Mouse (Mus musculus): Measurements from ENCODE around the gene Olfr112. TPM values are rescaled to one million over a fixed set of nuclear protein-coding genes. Genes with fewer than 3 reads are reported as not detected.
"Not testable (repeated sequence)": the region's sequence is repeated elsewhere in the genome, so short reads cannot be mapped to it uniquely, and the experiment has no call there.

Gene Olfr112
- not detected in 2 replicates for polyA plus RNA-seq (2016; fragmentation: Nextera tagmentation; extraction: Ambion mirVana)

DNA sequence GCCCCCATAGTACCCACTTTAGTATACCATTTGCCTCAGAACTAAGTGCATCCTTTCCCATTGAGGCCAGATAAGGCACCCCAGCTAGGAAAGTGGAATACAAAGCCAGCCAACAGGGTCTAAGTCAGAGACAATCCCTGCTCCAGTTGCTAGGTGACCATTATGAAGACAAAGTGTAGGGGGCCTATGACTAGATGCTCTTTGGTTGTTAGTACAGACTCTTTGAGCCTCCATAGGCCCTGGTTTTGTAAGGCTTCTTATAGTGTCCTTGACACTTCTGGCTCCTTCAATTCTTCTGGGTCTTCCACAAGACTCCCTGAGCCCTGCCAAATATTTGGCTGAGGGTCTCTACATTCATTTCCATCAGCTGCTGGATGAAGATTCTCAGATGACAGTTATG lies at the start of gene Olfr112:
TSS of gene Olfr112 (minus strand) at position 101 of the 400 bp plus-strand sequence.
- Histone ChIP-seq H3K4me1 (no peaks in the 10 kb centered on the region), H3K27ac (replicated peaks) (no peak within 1 kb of the TSS), H3K27me3 (replicated peaks; ENCODE audit: low read depth, poor library complexity, severe bottlenecking) (no peaks in the 10 kb centered on the region), H3K4me3 (no peak within 1 kb of the TSS), H3K9me3 (no peaks in the 10 kb centered on the region), H3K36me3 (replicated peaks) (no peaks in the 10 kb centered on the region)
- no peak for DNase-seq (ENCODE audit: low spot score)

- DNase-seq (ENCODE audit: low spot score), result no peak
- no peaks in the 10 kb centered on the region for H3K36me3 ChIP-seq (replicated peaks)
- no peaks in the 10 kb centered on the region for H3K4me1 ChIP-seq
- no peaks in the 10 kb centered on the region for H3K27me3 ChIP-seq (replicated peaks; ENCODE audit: low read depth, poor library complexity, severe bottlenecking)
- H3K27ac ChIP-seq (replicated peaks), result no peak within 1 kb of the TSS
- no peak within 1 kb of the TSS for H3K4me3 ChIP-seq
- H3K9me3 ChIP-seq, result no peaks in the 10 kb centered on the region
These were observed 23.4 kb upstream of the Olfr112 start, which contains the start of gene Olfr114 for GRCm38 (mm10) chr17:37592643-37593042. Gene Olfr114, minus strand, starts transcription at chr17:37592743.

DNA sequence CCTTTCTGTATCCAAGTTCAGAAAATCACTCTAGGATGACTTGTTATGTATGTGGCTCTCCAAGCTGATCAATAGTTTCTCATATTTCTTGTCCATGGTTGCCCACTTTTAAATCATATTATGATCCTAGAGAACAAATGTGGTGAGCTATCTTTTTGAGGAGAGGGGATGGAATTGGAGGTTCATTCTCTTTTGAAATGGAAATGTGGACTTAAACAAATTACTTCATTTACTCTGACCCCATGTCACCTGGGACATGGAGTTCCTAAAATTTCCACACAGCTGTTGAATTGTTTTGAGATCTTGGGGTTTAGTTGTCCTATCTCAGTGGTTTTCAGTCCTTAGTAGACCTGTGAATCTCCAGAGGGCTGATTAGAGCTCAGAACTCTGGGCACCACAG lies 8.3 kb upstream of the Olfr112 start, which contains the start of gene Olfr113:
TSS of gene Olfr113 (minus strand) at position 101 of the 400 bp plus-strand sequence.
- H3K27me3 ChIP-seq (replicated peaks; ENCODE audit: low read depth, poor library complexity, severe bottlenecking), result no peaks in the 10 kb centered on the region
- no peaks in the 10 kb centered on the region for H3K9me3 ChIP-seq
- no peak within 1 kb of the TSS for H3K4me3 ChIP-seq
- no peak for DNase-seq (ENCODE audit: low spot score)
- H3K36me3 ChIP-seq (replicated peaks), result no peaks in the 10 kb centered on the region
- no peaks in the 10 kb centered on the region for H3K4me1 ChIP-seq
- H3K27ac ChIP-seq (replicated peaks), result no peak within 1 kb of the TSS

GRCm38 (mm10) chr17:37558913-37559615 lies 10.2 kb downstream of the Olfr112 start:
- no peak for DNase-seq (ENCODE audit: low spot score)
- Histone ChIP-seq H3K36me3 (replicated peaks) (no peaks in the 10 kb centered on the region), H3K4me3 (no peak overlapping the region), H3K27me3 (replicated peaks; ENCODE audit: low read depth, poor library complexity, severe bottlenecking) (no peaks in the 10 kb centered on the region), H3K27ac (replicated peaks) (no peak overlapping the region), H3K9me3 (no peaks in the 10 kb centered on the region), H3K4me1 (no peaks in the 10 kb centered on the region)
- 75% methylated on average over 1 of the region's 1 CpGs for WGBS

DNA sequence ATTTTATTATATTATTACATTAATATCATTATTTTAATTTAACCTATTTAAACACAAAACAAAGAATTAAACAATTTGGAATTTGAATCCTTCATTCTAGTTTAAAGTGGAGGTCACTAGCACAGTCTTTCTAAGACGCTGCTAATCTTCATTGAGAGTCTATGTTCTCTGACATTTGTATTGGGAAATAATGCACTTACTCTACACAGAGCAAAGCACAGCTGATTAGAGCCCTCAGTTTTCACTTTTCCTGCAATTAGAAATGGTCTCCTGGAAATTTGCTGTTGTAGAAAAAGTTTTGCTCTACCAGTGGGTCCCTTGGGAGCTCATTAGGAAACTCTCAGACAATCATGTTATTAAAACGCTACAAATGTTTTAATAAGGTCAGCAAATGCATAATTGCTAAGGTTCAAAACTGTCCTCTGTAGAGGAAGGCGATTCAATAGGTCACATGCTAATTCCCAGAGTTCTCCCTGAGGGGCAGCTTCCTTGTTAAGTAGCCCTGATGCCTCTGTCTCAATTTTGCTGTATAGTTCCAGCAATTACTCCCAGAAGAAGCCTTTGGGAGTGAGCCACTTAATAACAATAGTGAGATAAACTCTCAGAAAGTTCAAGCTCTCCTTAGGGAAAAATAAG lies 25.3 kb downstream of the Olfr112 start:
- H3K4me1 ChIP-seq, result no peaks in the 10 kb centered on the region
- H3K27me3 ChIP-seq (replicated peaks; ENCODE audit: low read depth, poor library complexity, severe bottlenecking), result no peaks in the 10 kb centered on the region
- H3K36me3 ChIP-seq (replicated peaks), result no peaks in the 10 kb centered on the region
- 45% methylated on average over 3 of the region's 3 CpGs for WGBS
- no peak for DNase-seq (ENCODE audit: low spot score)
- H3K4me3 ChIP-seq, result no peak overlapping the region
- H3K27ac ChIP-seq (replicated peaks), result no peak overlapping the region
- H3K9me3 ChIP-seq, result no peaks in the 10 kb centered on the region

DNA sequence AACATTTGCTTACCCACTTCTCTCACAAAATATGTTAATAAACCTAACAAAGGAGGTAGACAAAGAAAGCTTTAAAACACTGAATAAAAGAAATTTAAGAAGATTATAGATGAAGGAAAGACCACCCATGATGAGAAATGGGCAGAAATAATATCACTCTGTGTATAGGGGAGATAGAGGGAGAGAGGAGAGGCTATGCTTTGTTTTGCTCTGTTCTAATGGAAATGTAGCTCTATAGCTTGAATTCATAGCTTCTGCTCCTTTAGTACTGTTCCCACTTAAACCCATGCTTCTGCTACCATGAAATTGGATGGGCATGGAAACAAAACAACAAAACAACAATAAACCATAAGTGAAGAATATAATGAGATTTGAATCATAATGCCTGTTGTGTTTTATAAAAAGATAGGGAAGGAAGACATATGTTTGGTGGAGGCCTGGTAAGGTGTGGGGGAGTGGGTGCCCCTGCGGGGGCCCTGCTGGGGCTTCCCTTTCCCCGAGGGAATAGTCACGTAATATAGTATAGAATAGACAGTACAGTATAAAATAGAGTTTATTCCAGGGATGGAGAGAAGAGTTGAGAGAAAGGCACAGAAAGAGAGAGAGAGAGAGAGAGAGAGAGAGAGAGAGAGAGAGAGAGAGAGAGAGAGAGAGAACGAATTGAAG lies 27.7 kb downstream of the Olfr112 start:
- no peaks in the 10 kb centered on the region for H3K4me1 ChIP-seq
- H3K27me3 ChIP-seq (replicated peaks; ENCODE audit: low read depth, poor library complexity, severe bottlenecking), result no peaks in the 10 kb centered on the region
- no peak overlapping the region for H3K4me3 ChIP-seq
- DNase-seq (ENCODE audit: low spot score), result no peak
- H3K36me3 ChIP-seq (replicated peaks), result no peaks in the 10 kb centered on the region
- no peak overlapping the region for H3K27ac ChIP-seq (replicated peaks)
- WGBS, result 87% methylated on average over 4 of the region's 4 CpGs
- H3K9me3 ChIP-seq, result no peaks in the 10 kb centered on the region

DNA sequence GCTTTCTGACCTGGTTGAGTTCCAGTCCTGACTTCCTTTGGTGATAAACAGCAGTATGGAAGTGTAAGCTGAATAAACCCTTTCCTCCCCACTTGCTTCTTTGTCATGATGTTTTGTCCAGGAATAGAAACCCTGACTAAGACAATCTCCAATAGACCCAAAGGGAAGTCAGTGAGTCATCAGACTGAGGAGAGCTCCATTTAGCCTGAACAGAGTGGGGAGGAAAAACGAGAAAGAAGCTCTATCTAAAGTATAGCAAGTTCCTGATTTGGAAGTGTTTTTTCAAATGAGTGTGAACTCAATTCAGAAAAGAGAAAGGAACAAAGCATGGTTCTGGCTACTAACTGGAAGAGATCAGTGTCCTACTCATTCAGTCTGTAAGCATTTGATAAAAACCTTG lies 30.8 kb downstream of the Olfr112 start:
- WGBS, result 67% methylated on average over 1 of the region's 1 CpGs
- not testable (repeated sequence) for H3K36me3 ChIP-seq (replicated peaks); H3K27ac ChIP-seq (replicated peaks); H3K27me3 ChIP-seq (replicated peaks; ENCODE audit: low read depth, poor library complexity, severe bottlenecking); DNase-seq (ENCODE audit: low spot score); H3K4me3 ChIP-seq; H3K4me1 ChIP-seq; H3K9me3 ChIP-seq

DNA sequence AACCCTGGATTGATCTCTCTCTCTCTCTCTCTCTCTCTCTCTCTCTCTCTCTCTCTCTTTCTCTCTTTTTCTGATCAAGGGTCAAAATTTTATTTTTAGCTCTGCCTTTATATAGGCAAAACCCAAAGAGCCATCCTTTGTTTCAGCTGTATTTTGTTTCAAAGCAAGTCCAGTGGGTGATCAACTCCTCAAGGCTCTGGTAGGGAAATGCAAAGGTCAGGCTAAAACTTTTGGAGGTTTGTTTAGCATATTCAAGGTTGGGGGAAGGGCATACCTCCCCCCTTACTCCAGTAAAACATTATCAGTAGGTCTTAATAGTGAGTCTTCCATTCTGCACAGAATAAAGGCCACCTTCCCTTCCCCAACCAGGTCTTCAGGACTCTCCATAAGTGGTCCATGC lies 34.1 kb downstream of the Olfr112 start:
- no peak for DNase-seq (ENCODE audit: low spot score)
- no peaks in the 10 kb centered on the region for H3K36me3 ChIP-seq (replicated peaks)
- H3K9me3 ChIP-seq, result no peaks in the 10 kb centered on the region
- no peak overlapping the region for H3K4me3 ChIP-seq
- no peak overlapping the region for H3K27ac ChIP-seq (replicated peaks)
- H3K27me3 ChIP-seq (replicated peaks; ENCODE audit: low read depth, poor library complexity, severe bottlenecking), result no peaks in the 10 kb centered on the region
- no peaks in the 10 kb centered on the region for H3K4me1 ChIP-seq

DNA sequence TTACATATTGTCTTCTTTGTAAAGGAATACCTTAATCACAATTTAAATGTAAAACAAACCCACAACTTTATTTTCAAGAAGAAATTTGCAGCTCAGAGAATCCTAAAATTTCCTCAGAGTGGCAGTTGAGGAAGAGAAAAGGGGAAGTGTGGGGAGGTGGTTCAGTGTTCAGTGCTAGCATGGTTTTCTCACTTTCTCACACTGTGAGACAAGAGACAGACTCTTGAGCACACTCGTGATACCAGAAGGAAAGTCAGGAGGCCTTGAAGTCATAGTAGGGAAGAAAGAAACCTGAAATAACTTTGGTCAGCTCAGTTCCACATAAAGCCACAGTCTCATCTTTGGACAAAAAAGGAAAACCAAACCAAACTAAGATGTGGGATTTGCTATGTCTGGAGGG lies 43.8 kb downstream of the Olfr112 start:
- not testable (repeated sequence) for DNase-seq (ENCODE audit: low spot score); H3K9me3 ChIP-seq; H3K27ac ChIP-seq (replicated peaks); H3K4me1 ChIP-seq; H3K36me3 ChIP-seq (replicated peaks); H3K4me3 ChIP-seq; H3K27me3 ChIP-seq (replicated peaks; ENCODE audit: low read depth, poor library complexity, severe bottlenecking)
- WGBS, result 76% methylated on average over 1 of the region's 1 CpGs

DNA sequence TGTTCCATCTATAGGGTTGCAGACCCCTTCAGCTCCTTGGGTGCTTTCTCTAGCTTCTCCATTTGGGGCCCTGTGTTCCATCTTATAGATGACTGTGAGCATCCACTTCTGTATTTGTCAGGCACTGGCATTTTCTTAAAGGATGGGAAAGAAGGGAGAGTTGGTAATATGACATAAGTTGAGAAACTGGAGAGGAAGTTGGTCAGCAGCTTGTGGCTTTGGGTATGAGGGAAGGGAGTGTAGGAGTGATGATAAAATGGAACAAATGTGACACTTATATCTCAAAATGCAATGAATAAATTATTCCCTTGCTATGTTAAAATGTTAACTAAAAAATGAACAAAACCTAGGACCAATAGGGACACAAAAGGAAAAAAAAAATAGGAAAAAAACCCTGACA lies 44.6 kb downstream of the Olfr112 start:
- not testable (repeated sequence) for H3K27ac ChIP-seq (replicated peaks); H3K27me3 ChIP-seq (replicated peaks; ENCODE audit: low read depth, poor library complexity, severe bottlenecking); H3K4me1 ChIP-seq; H3K4me3 ChIP-seq; H3K9me3 ChIP-seq; H3K36me3 ChIP-seq (replicated peaks); DNase-seq (ENCODE audit: low spot score)

Other genes starting within 250 kb of the Olfr112 start
- gene Olfr103, start 229.8 kb downstream of the Olfr112 start, polyA plus RNA-seq (2016; fragmentation: Nextera tagmentation; extraction: Ambion mirVana), result not detected in 2 replicates
- not detected in 2 replicates for gene Olfr104-ps, start 209.9 kb downstream of the Olfr112 start, polyA plus RNA-seq (2016; fragmentation: Nextera tagmentation; extraction: Ambion mirVana)
- gene Olfr105-ps, start 190.4 kb downstream of the Olfr112 start, polyA plus RNA-seq (2016; fragmentation: Nextera tagmentation; extraction: Ambion mirVana), result not detected in 2 replicates
- not detected in 2 replicates for gene Olfr106-ps, start 179.1 kb downstream of the Olfr112 start, polyA plus RNA-seq (2016; fragmentation: Nextera tagmentation; extraction: Ambion mirVana)
- not detected in 2 replicates for gene Olfr107, start 170.2 kb downstream of the Olfr112 start, polyA plus RNA-seq (2016; fragmentation: Nextera tagmentation; extraction: Ambion mirVana)
- not detected in 2 replicates for gene Olfr108, start 124.0 kb downstream of the Olfr112 start, polyA plus RNA-seq (2016; fragmentation: Nextera tagmentation; extraction: Ambion mirVana)
- gene Olfr109, start 110.5 kb downstream of the Olfr112 start, polyA plus RNA-seq (2016; fragmentation: Nextera tagmentation; extraction: Ambion mirVana), result not detected in 2 replicates
- gene H2-M2, start 85.9 kb downstream of the Olfr112 start, polyA plus RNA-seq (2016; fragmentation: Nextera tagmentation; extraction: Ambion mirVana), result not detected in 2 replicates
- not detected in 2 replicates for gene Olfr110, start 77.0 kb downstream of the Olfr112 start, polyA plus RNA-seq (2016; fragmentation: Nextera tagmentation; extraction: Ambion mirVana)
- gene Olfr111, start 61.4 kb downstream of the Olfr112 start, polyA plus RNA-seq (2016; fragmentation: Nextera tagmentation; extraction: Ambion mirVana), result not detected in 2 replicates
- not detected in 2 replicates for gene Olfr113, start 8.2 kb upstream of the Olfr112 start, polyA plus RNA-seq (2016; fragmentation: Nextera tagmentation; extraction: Ambion mirVana)
- not detected in 2 replicates for gene Olfr114, start 23.3 kb upstream of the Olfr112 start, polyA plus RNA-seq (2016; fragmentation: Nextera tagmentation; extraction: Ambion mirVana)
- not detected in 2 replicates for gene Olfr115, start 57.7 kb upstream of the Olfr112 start, polyA plus RNA-seq (2016; fragmentation: Nextera tagmentation; extraction: Ambion mirVana)
- gene Olfr116, start 57.7 kb upstream of the Olfr112 start, polyA plus RNA-seq (2016; fragmentation: Nextera tagmentation; extraction: Ambion mirVana), result not detected in 2 replicates
- not detected in 2 replicates for gene Olfr117, start 94.3 kb upstream of the Olfr112 start, polyA plus RNA-seq (2016; fragmentation: Nextera tagmentation; extraction: Ambion mirVana)
- gene Olfr118, start 97.5 kb upstream of the Olfr112 start, polyA plus RNA-seq (2016; fragmentation: Nextera tagmentation; extraction: Ambion mirVana), result not detected in 2 replicates
- not detected in 2 replicates for gene Olfr119, start 127.1 kb upstream of the Olfr112 start, polyA plus RNA-seq (2016; fragmentation: Nextera tagmentation; extraction: Ambion mirVana)
- gene Olfr120, start 152.4 kb upstream of the Olfr112 start, polyA plus RNA-seq (2016; fragmentation: Nextera tagmentation; extraction: Ambion mirVana), result not detected in 2 replicates
- gene Olfr121, start 179.4 kb upstream of the Olfr112 start, polyA plus RNA-seq (2016; fragmentation: Nextera tagmentation; extraction: Ambion mirVana), result not detected in 2 replicates
- not detected in 2 replicates for gene Olfr122, start 199.2 kb upstream of the Olfr112 start, polyA plus RNA-seq (2016; fragmentation: Nextera tagmentation; extraction: Ambion mirVana)
- not detected in 2 replicates for gene Olfr123, start 224.1 kb upstream of the Olfr112 start, polyA plus RNA-seq (2016; fragmentation: Nextera tagmentation; extraction: Ambion mirVana)
- gene Olfr124, start 230.4 kb upstream of the Olfr112 start, polyA plus RNA-seq (2016; fragmentation: Nextera tagmentation; extraction: Ambion mirVana), result not detected in 2 replicates

Measured in embryonic facial prominence, embryonic 10.5 days (tissue).